Mouse (Mus musculus): ENCODE data around the gene Cdc37. TPM values are rescaled to one million over a fixed set of nuclear protein-coding genes. Genes with fewer than 3 reads are reported as not detected.

Cdc37 gene
- polyA plus RNA-seq, 1 experiment from 2014 or later: 232 TPM

DNA sequence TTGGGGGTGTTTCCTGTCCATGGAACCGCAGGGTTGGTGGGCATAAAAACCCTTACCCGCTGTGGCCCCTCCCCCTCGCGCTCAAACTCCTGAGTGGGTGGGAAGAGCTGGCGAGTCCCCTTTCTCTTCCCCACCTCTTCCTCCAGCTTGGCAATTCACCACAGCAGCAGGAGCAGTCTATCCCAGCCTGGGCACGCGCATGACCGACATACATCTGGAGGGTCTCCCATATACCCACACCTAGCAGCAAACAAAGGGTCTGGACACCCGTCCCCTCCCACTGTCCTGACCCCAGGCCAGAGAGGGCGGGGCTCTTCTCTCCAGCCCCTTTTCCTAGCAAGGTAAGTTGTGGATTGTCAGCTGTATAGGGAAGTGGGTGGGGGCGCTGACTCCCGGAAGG is 3.5 kb upstream of the Cdc37 start:
- ATAC-seq (ENCODE audit: insufficient number of reproducible peaks, low FRiP score): peak; percentile 30; the same call in 1 of the 2 replicates
- H3K36me3 ChIP-seq: no peaks in the 10 kb centered on the region

GRCm38 (mm10) chr9:21152715-21153114 is 2.9 kb upstream of the Cdc37 start:
- WGBS: 3% methylated on average over 11 of the region's 11 CpGs
- H3K4me2 ChIP-seq: peak overlapping the region; percentile 91
- H3K36me3 ChIP-seq: no peaks in the 10 kb centered on the region
- H3K9ac ChIP-seq: peak overlapping the region; percentile 67
- no peak overlapping the region for H3K27ac ChIP-seq (ENCODE audit: poor library complexity, severe bottlenecking)
- peaks cover 33% of the 10 kb centered on the region for H3K4me1 ChIP-seq (replicated peaks)
- H3K27me3 ChIP-seq (replicated peaks): no peaks in the 10 kb centered on the region
- ATAC-seq (ENCODE audit: insufficient number of reproducible peaks, low FRiP score): peak; percentile 54; the same call in 1 of the 2 replicates
- no peaks in the 10 kb centered on the region for H3K9me3 ChIP-seq (replicated peaks)
- peak overlapping the region; percentile 50 for H3K4me3 ChIP-seq

More for the DNA sequence above, 3.5 kb upstream of the Cdc37 start:
- H3K9me3 ChIP-seq (replicated peaks): no peaks in the 10 kb centered on the region
- peak overlapping the region; percentile 45 for H3K27ac ChIP-seq (ENCODE audit: poor library complexity, severe bottlenecking)
- peak overlapping the region; percentile 91 for H3K4me2 ChIP-seq
- H3K4me3 ChIP-seq: peak overlapping the region; percentile 50
- no peaks in the 10 kb centered on the region for H3K27me3 ChIP-seq (replicated peaks)
- peaks cover 27% of the 10 kb centered on the region for H3K4me1 ChIP-seq (replicated peaks)
- H3K9ac ChIP-seq: peak overlapping the region; percentile 67
- WGBS: 8% methylated on average over 12 of the region's 12 CpGs

DNA sequence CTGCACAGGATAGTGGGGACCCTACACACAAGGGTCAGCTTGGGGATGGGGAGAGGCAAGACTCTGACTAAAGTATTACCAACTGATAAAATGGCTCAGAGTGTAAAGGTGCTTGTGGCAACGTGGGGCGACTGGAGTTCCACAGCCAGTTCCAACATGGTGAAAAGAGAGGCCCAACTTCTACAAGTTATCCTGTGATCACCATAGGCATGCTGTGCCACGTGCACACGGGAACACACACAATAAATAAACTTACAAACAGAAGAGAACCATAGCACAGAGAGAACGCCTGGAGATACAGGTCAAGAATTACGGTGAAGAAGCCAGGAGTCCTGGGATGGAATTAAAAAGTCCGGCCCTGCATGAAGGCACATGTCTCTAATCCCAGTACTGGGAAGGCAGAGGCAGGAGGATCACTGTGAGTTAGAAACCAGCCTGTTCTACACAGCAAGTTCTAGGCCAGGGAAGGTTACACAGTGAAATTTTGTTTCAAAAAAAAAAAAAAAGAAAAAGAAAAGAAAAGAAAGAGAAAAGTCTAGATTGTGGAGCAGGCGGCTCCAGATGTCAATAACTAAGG is 617 bp downstream of the Cdc37 start:
- H3K9me3 ChIP-seq (replicated peaks): no peaks in the 10 kb centered on the region
- peak overlapping the region; percentile 92 for H3K9ac ChIP-seq
- H3K4me2 ChIP-seq: peak overlapping the region; percentile 97
- peak overlapping the region; percentile 53; the same call in 1 of the 2 replicates for H3K27ac ChIP-seq (ENCODE audit: poor library complexity, severe bottlenecking)
- no peak for ATAC-seq (ENCODE audit: insufficient number of reproducible peaks, low FRiP score)
- whole genome bisulfite sequencing: 8% methylated on average over 8 of the region's 8 CpGs
- H3K27me3 ChIP-seq (replicated peaks): no peaks in the 10 kb centered on the region
- peaks cover 22% of the 10 kb centered on the region for H3K36me3 ChIP-seq
- H3K4me3 ChIP-seq: peak overlapping the region; percentile 97
- H3K4me1 ChIP-seq (replicated peaks): peaks cover 58% of the 10 kb centered on the region

- Histone ChIP-seq H3K9ac (peak overlapping the region; percentile 48), H3K4me1 (replicated peaks) (peaks cover 53% of the 10 kb centered on the region), H3K4me2 (peak overlapping the region; percentile 97), H3K36me3 (peaks cover 29% of the 10 kb centered on the region), H3K4me3 (peak overlapping the region; percentile 97), H3K27ac (ENCODE audit: poor library complexity, severe bottlenecking) (no peak overlapping the region), H3K27me3 (replicated peaks) (no peaks in the 10 kb centered on the region), H3K9me3 (replicated peaks) (no peaks in the 10 kb centered on the region)
- no peak for ATAC-seq (ENCODE audit: insufficient number of reproducible peaks, low FRiP score)
Measured at GRCm38 (mm10) chr9:21148427-21148826, 1.4 kb downstream of the Cdc37 start.

DNA sequence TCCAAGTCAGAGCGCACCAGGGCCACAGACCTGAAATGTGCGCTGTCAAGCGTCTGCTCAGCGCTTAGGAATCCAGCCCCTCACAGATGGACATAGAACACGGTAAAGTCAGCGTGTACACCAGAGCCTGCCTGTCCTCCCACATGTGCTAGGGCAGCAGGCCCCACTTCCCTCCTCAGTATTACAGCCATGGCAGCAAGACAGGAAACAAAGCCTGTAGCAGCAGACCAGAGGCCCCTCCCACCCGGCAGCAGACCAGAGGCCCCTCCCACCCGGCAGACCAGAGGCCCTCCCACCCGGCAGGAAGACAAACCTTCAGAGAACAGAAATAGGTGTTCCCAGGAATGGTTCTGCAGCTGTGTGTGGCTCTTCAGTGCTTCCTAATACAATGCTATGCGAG is 3.1 kb downstream of the Cdc37 start:
- H3K4me2 ChIP-seq: peak overlapping the region; percentile 49
- H3K9ac ChIP-seq: peak overlapping the region; percentile 55
- no peaks in the 10 kb centered on the region for H3K27me3 ChIP-seq (replicated peaks)
- peak overlapping the region; percentile 37 for H3K27ac ChIP-seq (ENCODE audit: poor library complexity, severe bottlenecking)
- peaks cover 43% of the 10 kb centered on the region for H3K4me1 ChIP-seq (replicated peaks)
- WGBS: 40% methylated on average over 10 of the region's 10 CpGs
- H3K36me3 ChIP-seq: peaks cover 46% of the 10 kb centered on the region
- peak overlapping the region; percentile 26 for H3K4me3 ChIP-seq
- H3K9me3 ChIP-seq (replicated peaks): no peaks in the 10 kb centered on the region
- ATAC-seq (ENCODE audit: insufficient number of reproducible peaks, low FRiP score): peak; percentile 46; the same call in 1 of the 2 replicates

- Histone ChIP-seq H3K4me3 (no peak overlapping the region), H3K36me3 (peaks cover 59% of the 10 kb centered on the region), H3K4me2 (no peak overlapping the region), H3K27me3 (replicated peaks) (no peaks in the 10 kb centered on the region), H3K9me3 (replicated peaks) (no peaks in the 10 kb centered on the region), H3K4me1 (replicated peaks) (peaks cover 43% of the 10 kb centered on the region), H3K9ac (no peak overlapping the region), H3K27ac (ENCODE audit: poor library complexity, severe bottlenecking) (no peak overlapping the region)
- WGBS: 86% methylated on average over 4 of the region's 4 CpGs
- no peak for ATAC-seq (ENCODE audit: insufficient number of reproducible peaks, low FRiP score)
Measured at GRCm38 (mm10) chr9:21145431-21145830, 4.4 kb downstream of the Cdc37 start.

DNA sequence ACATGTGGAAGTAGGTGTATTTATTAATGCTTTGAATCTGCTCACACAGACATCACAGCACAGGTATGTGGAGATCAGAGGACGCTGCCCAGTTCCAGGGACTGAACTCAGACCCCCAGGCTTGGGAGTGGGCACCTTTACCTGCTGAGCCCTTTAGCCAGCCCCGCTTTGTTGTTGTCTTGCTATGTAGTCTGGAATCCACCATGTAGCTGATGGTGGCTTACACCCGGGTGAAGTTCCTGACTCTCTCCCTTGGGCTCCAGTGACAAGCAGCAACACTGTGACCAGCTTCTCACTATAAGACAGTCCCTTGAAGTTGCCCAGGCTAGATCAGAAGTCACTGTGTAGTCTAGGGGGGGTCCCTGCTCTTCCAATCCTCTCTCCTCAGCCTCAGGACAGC is 5.4 kb downstream of the Cdc37 start:
- Histone ChIP-seq H3K9me3 (replicated peaks) (no peaks in the 10 kb centered on the region), H3K4me1 (replicated peaks) (peaks cover 43% of the 10 kb centered on the region), H3K9ac (no peak overlapping the region), H3K36me3 (peaks cover 70% of the 10 kb centered on the region), H3K27me3 (replicated peaks) (no peaks in the 10 kb centered on the region), H3K4me2 (no peak overlapping the region), H3K4me3 (no peak overlapping the region), H3K27ac (ENCODE audit: poor library complexity, severe bottlenecking) (no peak overlapping the region)
- ATAC-seq (ENCODE audit: insufficient number of reproducible peaks, low FRiP score): no peak
- 95% methylated on average over 3 of the region's 3 CpGs for WGBS

- H3K9me3 ChIP-seq (replicated peaks): no peaks in the 10 kb centered on the region
- no peak overlapping the region for H3K9ac ChIP-seq
- no peaks in the 10 kb centered on the region for H3K27me3 ChIP-seq (replicated peaks)
- no peak for ATAC-seq (ENCODE audit: insufficient number of reproducible peaks, low FRiP score)
- H3K4me2 ChIP-seq: no peak overlapping the region
- H3K4me1 ChIP-seq (replicated peaks): peaks cover 20% of the 10 kb centered on the region
- H3K4me3 ChIP-seq: no peak overlapping the region
- H3K36me3 ChIP-seq: peaks cover 88% of the 10 kb centered on the region
- 89% methylated on average over 14 of the region's 14 CpGs for WGBS
- H3K27ac ChIP-seq (ENCODE audit: poor library complexity, severe bottlenecking): no peak overlapping the region
Measured at GRCm38 (mm10) chr9:21141922-21142321, 7.9 kb downstream of the Cdc37 start.

DNA sequence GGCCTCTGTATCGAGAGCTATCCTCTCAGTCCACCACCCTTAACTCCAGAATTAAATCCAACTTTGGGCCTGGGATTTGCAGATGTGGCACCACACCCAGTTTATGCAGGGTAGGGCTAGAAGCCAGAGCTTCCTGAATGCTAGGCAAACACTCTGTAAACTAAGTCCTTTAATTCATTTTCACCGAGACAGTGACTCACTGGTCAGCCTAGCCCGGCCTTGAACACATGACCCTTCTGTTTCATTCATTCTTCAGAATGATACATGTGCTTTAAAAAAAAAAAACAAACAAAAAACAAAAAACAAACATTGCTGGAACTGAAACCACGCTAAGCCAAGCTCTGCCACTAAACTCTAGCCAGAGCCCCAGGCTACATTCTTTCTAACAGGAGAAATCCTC is 11.4 kb downstream of the Cdc37 start:
- Histone ChIP-seq H3K4me2 (no peak overlapping the region), H3K27me3 (replicated peaks) (no peaks in the 10 kb centered on the region), H3K36me3 (peaks cover 62% of the 10 kb centered on the region), H3K4me3 (no peak overlapping the region), H3K9me3 (replicated peaks) (no peaks in the 10 kb centered on the region), H3K9ac (no peak overlapping the region), H3K4me1 (replicated peaks) (peaks cover 24% of the 10 kb centered on the region), H3K27ac (ENCODE audit: poor library complexity, severe bottlenecking) (no peak overlapping the region)
- WGBS: 70% methylated on average over 4 of the region's 4 CpGs
- ATAC-seq (ENCODE audit: insufficient number of reproducible peaks, low FRiP score): no peak

GRCm38 (mm10) chr9:21137229-21137628 is 12.6 kb downstream of the Cdc37 start:
- WGBS: 38% methylated on average over 3 of the region's 3 CpGs
- H3K36me3 ChIP-seq: peaks cover 51% of the 10 kb centered on the region

GRCm38 (mm10) chr9:21136401-21136800 is 13.4 kb downstream of the Cdc37 start:
- Histone ChIP-seq H3K4me2 (no peak overlapping the region), H3K4me1 (replicated peaks) (peaks cover 24% of the 10 kb centered on the region), H3K9ac (no peak overlapping the region), H3K4me3 (no peak overlapping the region), H3K27ac (ENCODE audit: poor library complexity, severe bottlenecking) (no peak overlapping the region), H3K36me3 (peaks cover 42% of the 10 kb centered on the region), H3K9me3 (replicated peaks) (no peaks in the 10 kb centered on the region), H3K27me3 (replicated peaks) (no peaks in the 10 kb centered on the region)
- 68% methylated on average over 6 of the region's 6 CpGs for WGBS
- no peak for ATAC-seq (ENCODE audit: insufficient number of reproducible peaks, low FRiP score)

More at GRCm38 (mm10) chr9:21137229-21137628, 12.6 kb downstream of the Cdc37 start:
- no peak for ATAC-seq (ENCODE audit: insufficient number of reproducible peaks, low FRiP score)
- no peaks in the 10 kb centered on the region for H3K9me3 ChIP-seq (replicated peaks)
- no peak overlapping the region for H3K4me2 ChIP-seq
- H3K4me3 ChIP-seq: no peak overlapping the region
- H3K9ac ChIP-seq: no peak overlapping the region
- peaks cover 24% of the 10 kb centered on the region for H3K4me1 ChIP-seq (replicated peaks)
- H3K27ac ChIP-seq (ENCODE audit: poor library complexity, severe bottlenecking): no peak overlapping the region
- no peaks in the 10 kb centered on the region for H3K27me3 ChIP-seq (replicated peaks)

DNA sequence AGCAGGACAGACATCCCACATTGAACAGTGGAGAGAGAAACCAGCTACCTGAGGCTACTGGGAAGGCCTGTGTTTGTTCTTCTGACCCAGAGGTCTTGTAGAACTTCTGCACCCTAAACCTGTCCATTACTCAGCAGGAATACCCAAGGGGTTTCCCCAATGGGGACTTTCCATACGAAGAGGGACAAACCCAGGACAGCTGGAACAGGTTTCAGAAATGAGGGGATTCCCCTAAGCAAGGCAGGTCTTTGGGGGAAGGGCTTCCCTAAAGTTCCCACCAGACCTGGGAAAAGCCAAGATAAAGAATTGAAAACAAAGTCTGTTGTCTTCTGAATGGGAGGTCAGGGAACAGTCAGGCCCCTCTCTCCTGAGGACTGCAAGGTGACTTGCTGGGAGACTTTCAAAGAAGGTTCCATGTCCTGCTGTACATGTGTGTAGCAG is 13.8 kb downstream of the Cdc37 start:
- Histone ChIP-seq H3K27me3 (replicated peaks) (no peaks in the 10 kb centered on the region), H3K4me2 (no peak overlapping the region), H3K9me3 (replicated peaks) (no peaks in the 10 kb centered on the region), H3K27ac (ENCODE audit: poor library complexity, severe bottlenecking) (no peak overlapping the region), H3K4me1 (replicated peaks) (peaks cover 24% of the 10 kb centered on the region), H3K36me3 (peaks cover 38% of the 10 kb centered on the region), H3K9ac (0 out of 2 replicates have a peak overlapping the region, but pooled peaks have one; percentile 46), H3K4me3 (no peak overlapping the region)
- WGBS: 77% methylated on average over 1 of the region's 1 CpGs
- ATAC-seq (ENCODE audit: insufficient number of reproducible peaks, low FRiP score): no peak

Measured in heart, embryonic 12.5 days (tissue).